Mouse (Mus musculus): Measurements from ENCODE around the gene Cdh12. TPM values are rescaled to one million over a fixed set of nuclear protein-coding genes. Genes with fewer than 3 reads are reported as not detected.
A peak's percentile ranks its signal among the peaks of the same experiment; 100 is the strongest.

Cdh12 gene
- polyA plus RNA-seq, 1 experiment from 2014 or later = 5.7 TPM

DNA sequence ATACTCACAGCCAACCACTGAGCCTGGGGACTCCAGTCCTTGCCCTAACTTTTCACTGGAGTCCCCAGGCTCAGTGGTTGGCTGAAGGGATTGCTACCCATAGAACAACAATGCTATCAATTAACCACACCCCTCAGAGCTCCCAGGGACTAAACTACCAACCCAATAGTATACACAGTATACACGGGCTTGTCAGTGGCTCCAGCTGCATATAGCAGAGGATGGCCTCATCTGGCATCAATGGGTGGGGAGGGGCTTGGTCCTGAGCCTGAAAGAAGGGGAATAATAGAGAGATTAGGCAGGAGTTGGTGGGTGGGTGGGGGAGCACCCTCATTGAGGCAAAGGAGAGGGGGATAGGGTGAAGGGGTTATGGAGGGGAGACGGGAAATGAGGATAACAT is 518.4 kb downstream of the Cdh12 start:
- Histone ChIP-seq H3K27ac (ENCODE audit: low read length) (no peak overlapping the region), H3K9ac (replicated peaks; ENCODE audit: low read depth, low read length) (no peak overlapping the region), H3K4me1 (replicated peaks; ENCODE audit: control insufficient read depth, insufficient read depth, low read length) (no peaks in the 10 kb centered on the region), H3K4me3 (replicated peaks; ENCODE audit: low read length) (no peak overlapping the region), H3K27me3 (replicated peaks; ENCODE audit: control insufficient read depth, insufficient read depth, low read length) (no peaks in the 10 kb centered on the region), H3K9me3 (ENCODE audit: control insufficient read depth, low read length) (no peaks in the 10 kb centered on the region), H3K4me2 (ENCODE audit: low read length) (no peak overlapping the region), H3K36me3 (ENCODE audit: control insufficient read depth, insufficient read depth) (no peaks in the 10 kb centered on the region)
- WGBS = 27% methylated on average over 2 of the region's 2 CpGs
- ATAC-seq = no peak

DNA sequence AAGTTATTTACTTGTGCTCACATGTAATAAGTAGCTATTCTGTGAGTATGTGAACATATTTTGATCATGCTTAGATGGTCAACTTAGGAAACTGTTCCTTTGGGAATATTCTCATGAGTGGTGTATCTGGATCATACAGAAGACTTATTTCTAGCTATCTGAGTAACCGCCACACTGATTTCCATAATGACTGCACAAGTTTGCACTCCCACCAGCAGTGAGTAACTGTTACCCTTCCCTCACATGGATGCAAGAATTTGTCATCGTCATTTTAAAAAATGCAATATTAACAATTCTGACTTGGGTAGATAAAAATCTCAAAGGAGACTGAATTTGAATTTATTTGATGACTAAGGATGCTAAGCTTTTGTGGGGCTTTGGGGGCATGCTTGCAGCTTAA is 522.0 kb downstream of the Cdh12 start:
- Histone ChIP-seq H3K4me1 (replicated peaks; ENCODE audit: control insufficient read depth, insufficient read depth, low read length) (no peaks in the 10 kb centered on the region), H3K4me3 (replicated peaks; ENCODE audit: low read length) (no peak overlapping the region), H3K36me3 (ENCODE audit: control insufficient read depth, insufficient read depth) (no peaks in the 10 kb centered on the region), H3K9ac (replicated peaks; ENCODE audit: low read depth, low read length) (no peak overlapping the region), H3K4me2 (ENCODE audit: low read length) (no peak overlapping the region), H3K9me3 (ENCODE audit: control insufficient read depth, low read length) (no peaks in the 10 kb centered on the region), H3K27ac (ENCODE audit: low read length) (no peak overlapping the region), H3K27me3 (replicated peaks; ENCODE audit: control insufficient read depth, insufficient read depth, low read length) (no peaks in the 10 kb centered on the region)
- WGBS = 96% methylated on average over 2 of the region's 2 CpGs
- no peak for ATAC-seq

DNA sequence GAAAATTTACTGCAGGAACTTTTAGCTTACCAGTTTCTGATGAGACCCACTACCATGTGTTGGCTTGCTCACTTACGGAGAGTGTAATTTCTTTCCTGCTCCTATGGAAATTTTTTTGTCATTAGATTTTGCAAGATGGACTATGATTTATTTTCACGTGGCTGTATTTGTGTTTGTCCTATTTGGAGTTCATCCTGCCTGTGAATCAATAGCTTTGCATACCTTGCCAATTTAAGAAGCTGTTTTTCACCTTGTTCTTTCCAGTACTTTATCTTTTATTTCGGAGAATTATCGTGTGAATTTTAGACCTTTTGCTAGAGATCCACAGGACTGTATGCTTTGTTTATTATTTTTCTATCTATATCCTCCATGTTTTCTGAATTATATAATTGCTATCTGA is 551.5 kb downstream of the Cdh12 start:
- WGBS = 84% methylated on average over 4 of the region's 4 CpGs

GRCm38 (mm10) chr15:21007931-21008330 is 558.9 kb downstream of the Cdh12 start:
- Histone ChIP-seq H3K4me3 (replicated peaks; ENCODE audit: low read length) (no peak overlapping the region), H3K9me3 (ENCODE audit: control insufficient read depth, low read length) (no peaks in the 10 kb centered on the region), H3K9ac (replicated peaks; ENCODE audit: low read depth, low read length) (no peak overlapping the region), H3K27me3 (replicated peaks; ENCODE audit: control insufficient read depth, insufficient read depth, low read length) (no peaks in the 10 kb centered on the region), H3K4me2 (ENCODE audit: low read length) (no peak overlapping the region), H3K36me3 (ENCODE audit: control insufficient read depth, insufficient read depth) (no peaks in the 10 kb centered on the region), H3K4me1 (replicated peaks; ENCODE audit: control insufficient read depth, insufficient read depth, low read length) (0 out of 2 replicates have a peak, but pooled peaks cover 3% of the 10 kb centered on the region), H3K27ac (ENCODE audit: low read length) (no peak overlapping the region)
- WGBS = 67% methylated on average over 2 of the region's 2 CpGs
- ATAC-seq = no peak

More for the DNA sequence above, 551.5 kb downstream of the Cdh12 start:
- Histone ChIP-seq H3K9me3 (ENCODE audit: control insufficient read depth, low read length) (no peaks in the 10 kb centered on the region), H3K27ac (ENCODE audit: low read length) (no peak overlapping the region), H3K4me1 (replicated peaks; ENCODE audit: control insufficient read depth, insufficient read depth, low read length) (no peaks in the 10 kb centered on the region), H3K9ac (replicated peaks; ENCODE audit: low read depth, low read length) (no peak overlapping the region), H3K27me3 (replicated peaks; ENCODE audit: control insufficient read depth, insufficient read depth, low read length) (no peaks in the 10 kb centered on the region), H3K4me2 (ENCODE audit: low read length) (no peak overlapping the region), H3K4me3 (replicated peaks; ENCODE audit: low read length) (no peak overlapping the region), H3K36me3 (ENCODE audit: control insufficient read depth, insufficient read depth) (no peaks in the 10 kb centered on the region)
- no peak for ATAC-seq

- ATAC-seq = 0 out of 2 replicates have a peak, but pooled peaks have one; percentile 40
- Histone ChIP-seq H3K27ac (ENCODE audit: low read length) (no peak overlapping the region), H3K4me3 (replicated peaks; ENCODE audit: low read length) (no peak overlapping the region), H3K9me3 (ENCODE audit: control insufficient read depth, low read length) (no peaks in the 10 kb centered on the region), H3K36me3 (ENCODE audit: control insufficient read depth, insufficient read depth) (no peaks in the 10 kb centered on the region), H3K9ac (replicated peaks; ENCODE audit: low read depth, low read length) (no peak overlapping the region), H3K4me1 (replicated peaks; ENCODE audit: control insufficient read depth, insufficient read depth, low read length) (0 out of 2 replicates have a peak, but pooled peaks cover 3% of the 10 kb centered on the region), H3K4me2 (ENCODE audit: low read length) (no peak overlapping the region), H3K27me3 (replicated peaks; ENCODE audit: control insufficient read depth, insufficient read depth, low read length) (no peaks in the 10 kb centered on the region)
- 5% methylated on average over 1 of the region's 1 CpGs for WGBS
These were observed 559.4 kb downstream of the Cdh12 start for GRCm38 (mm10) chr15:21008487-21008886.

DNA sequence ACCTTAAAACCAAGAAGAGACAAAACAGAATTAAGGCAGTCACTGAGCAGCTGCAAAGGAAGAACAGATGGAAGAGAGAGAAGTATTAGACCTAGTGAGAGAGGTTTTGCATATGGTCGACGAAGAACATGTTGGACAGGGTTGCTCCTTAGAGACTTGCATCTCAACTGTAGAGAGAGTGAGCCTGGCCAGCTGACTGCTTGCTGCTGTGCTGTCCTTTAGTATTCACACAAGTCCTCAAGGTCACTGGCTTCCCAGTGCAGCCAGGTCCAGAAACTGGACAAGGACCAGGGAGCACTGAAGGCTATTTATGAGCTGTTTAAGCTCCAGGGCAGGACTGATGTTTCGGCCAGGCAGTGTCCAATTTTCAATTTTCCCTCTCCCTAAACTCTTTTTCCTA is 559.9 kb downstream of the Cdh12 start:
- H3K4me3 ChIP-seq (replicated peaks; ENCODE audit: low read length) = no peak overlapping the region
- 0 out of 2 replicates have a peak, but pooled peaks cover 3% of the 10 kb centered on the region for H3K4me1 ChIP-seq (replicated peaks; ENCODE audit: control insufficient read depth, insufficient read depth, low read length)
- H3K9me3 ChIP-seq (ENCODE audit: control insufficient read depth, low read length) = no peaks in the 10 kb centered on the region
- H3K36me3 ChIP-seq (ENCODE audit: control insufficient read depth, insufficient read depth) = no peaks in the 10 kb centered on the region
- ATAC-seq = 0 out of 2 replicates have a peak, but pooled peaks have one; percentile 45
- no peak overlapping the region for H3K27ac ChIP-seq (ENCODE audit: low read length)
- H3K9ac ChIP-seq (replicated peaks; ENCODE audit: low read depth, low read length) = no peak overlapping the region
- H3K4me2 ChIP-seq (ENCODE audit: low read length) = no peak overlapping the region
- 47% methylated on average over 3 of the region's 3 CpGs for WGBS
- H3K27me3 ChIP-seq (replicated peaks; ENCODE audit: control insufficient read depth, insufficient read depth, low read length) = no peaks in the 10 kb centered on the region

GRCm38 (mm10) chr15:21063683-21064082 is 614.6 kb downstream of the Cdh12 start:
- Histone ChIP-seq H3K9me3 (ENCODE audit: control insufficient read depth, low read length) (no peaks in the 10 kb centered on the region), H3K4me1 (replicated peaks; ENCODE audit: control insufficient read depth, insufficient read depth, low read length) (no peaks in the 10 kb centered on the region), H3K36me3 (ENCODE audit: control insufficient read depth, insufficient read depth) (no peaks in the 10 kb centered on the region), H3K4me3 (replicated peaks; ENCODE audit: low read length) (no peak overlapping the region), H3K27ac (ENCODE audit: low read length) (no peak overlapping the region), H3K9ac (replicated peaks; ENCODE audit: low read depth, low read length) (no peak overlapping the region), H3K27me3 (replicated peaks; ENCODE audit: control insufficient read depth, insufficient read depth, low read length) (no peaks in the 10 kb centered on the region), H3K4me2 (ENCODE audit: low read length) (no peak overlapping the region)
- WGBS = 87% methylated on average over 1 of the region's 1 CpGs
- no peak for ATAC-seq

- WGBS = 93% methylated on average over 2 of the region's 2 CpGs
- H3K4me3 ChIP-seq (replicated peaks; ENCODE audit: low read length) = no peak overlapping the region
- no peak overlapping the region for H3K4me2 ChIP-seq (ENCODE audit: low read length)
- H3K4me1 ChIP-seq (replicated peaks; ENCODE audit: control insufficient read depth, insufficient read depth, low read length) = no peaks in the 10 kb centered on the region
- H3K27ac ChIP-seq (ENCODE audit: low read length) = no peak overlapping the region
- H3K9me3 ChIP-seq (ENCODE audit: control insufficient read depth, low read length) = no peaks in the 10 kb centered on the region
- ATAC-seq = no peak
- no peaks in the 10 kb centered on the region for H3K36me3 ChIP-seq (ENCODE audit: control insufficient read depth, insufficient read depth)
- no peaks in the 10 kb centered on the region for H3K27me3 ChIP-seq (replicated peaks; ENCODE audit: control insufficient read depth, insufficient read depth, low read length)
- no peak overlapping the region for H3K9ac ChIP-seq (replicated peaks; ENCODE audit: low read depth, low read length)
These were observed 620.2 kb downstream of the Cdh12 start for GRCm38 (mm10) chr15:21069264-21069663.

DNA sequence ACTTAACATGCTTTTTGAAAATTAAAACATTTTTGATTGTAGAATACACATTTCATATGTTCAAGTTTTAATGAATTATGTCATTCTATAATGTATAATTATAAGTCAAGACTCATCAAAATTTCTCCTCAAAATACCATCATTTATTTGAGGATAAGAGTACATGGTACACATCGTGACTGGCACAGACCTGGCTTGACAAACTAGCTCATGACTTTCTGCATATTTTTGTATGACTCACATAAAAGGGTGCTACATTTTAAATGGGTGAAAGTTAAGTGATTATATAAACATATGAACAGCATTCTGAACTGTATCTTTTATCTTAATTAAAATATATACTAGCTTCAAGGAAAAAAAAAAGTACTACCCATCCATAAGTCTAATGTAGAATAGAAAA is 643.8 kb downstream of the Cdh12 start:
- Histone ChIP-seq H3K36me3 (ENCODE audit: control insufficient read depth, insufficient read depth) (no peaks in the 10 kb centered on the region), H3K27ac (ENCODE audit: low read length) (no peak overlapping the region), H3K4me2 (ENCODE audit: low read length) (no peak overlapping the region), H3K4me3 (replicated peaks; ENCODE audit: low read length) (no peak overlapping the region), H3K4me1 (replicated peaks; ENCODE audit: control insufficient read depth, insufficient read depth, low read length) (no peaks in the 10 kb centered on the region), H3K9me3 (ENCODE audit: control insufficient read depth, low read length) (no peaks in the 10 kb centered on the region), H3K9ac (replicated peaks; ENCODE audit: low read depth, low read length) (no peak overlapping the region), H3K27me3 (replicated peaks; ENCODE audit: control insufficient read depth, insufficient read depth, low read length) (no peaks in the 10 kb centered on the region)
- ATAC-seq = no peak
- WGBS = 94% methylated on average over 1 of the region's 1 CpGs
